Mouse (Mus musculus) embryonic facial prominence, embryonic 12.5 days (tissue): ENCODE measurements around the gene Inava. TPM values are rescaled to one million over a fixed set of nuclear protein-coding genes. Genes with fewer than 3 reads are reported as not detected.

Experiments
- ATAC-seq: fragments of 200-750 bp; cut with Nextera tagmentation; 2 replicates; pipeline ENCODE4 v1.8.0; 2017; ENCODE audit not compliant: insufficient number of reproducible peaks, insufficient read depth, low FRiP score, low TSS enrichment
- H3K27ac ChIP-seq: fragments of 300-500 bp; sonication (generic); 2 replicates; pipeline ENCODE4 v1.5.1; 2016; ENCODE audit warnings: mild to moderate bottlenecking
- H3K27me3 ChIP-seq: fragments of 300-500 bp; sonication (generic); 2 replicates; pipeline ENCODE4 v1.6.1; 2016; ENCODE audit warnings: mild to moderate bottlenecking, moderate library complexity
- H3K36me3 ChIP-seq: fragments of 300-500 bp; sonication (generic); 2 replicates; pipeline ENCODE4 v1.6.1; 2016; ENCODE audit warnings: mild to moderate bottlenecking
- H3K4me1 ChIP-seq: fragments of 300-500 bp; sonication (generic); 2 replicates; pipeline ENCODE4 v1.6.1; 2016
- H3K4me2 ChIP-seq: fragments of 300-500 bp; sonication (generic); replicated peaks from 2 replicates; pipeline ENCODE4 v1.6.1; 2016; ENCODE audit warnings: mild to moderate bottlenecking, moderate library complexity
- H3K4me3 ChIP-seq: fragments of 300-500 bp; sonication (generic); 2 replicates; pipeline ENCODE4 v1.5.1; 2016; ENCODE audit warnings: mild to moderate bottlenecking
- H3K9ac ChIP-seq: fragments of 300-500 bp; sonication (generic); 2 replicates; pipeline ENCODE4 v1.6.1; 2016; ENCODE audit warnings: mild to moderate bottlenecking, moderate library complexity
- H3K9me3 ChIP-seq: fragments of 300-500 bp; sonication (generic); 2 replicates; pipeline ENCODE4 v1.6.1; 2016; ENCODE audit warnings: mild to moderate bottlenecking, moderate library complexity
- WGBS: fragments of 180-500 bp; shearing (Covaris S2); methylation state at CpG from one replicate; pipeline ENCODE4 v1.1.7; 2016; 5-methylcytosine and 5-hydroxymethylcytosine counted together
- polyA plus RNA-seq: library from polyadenylated mRNA; unstranded; fragments of >200 nt; fragmentation: Nextera tagmentation; extraction: Ambion mirVana; gene quantifications from 2 replicates; pipeline ENCODE4 v1.2.1, GENCODE M21; 2016

Inava gene
- polyA plus RNA-seq, 1 experiment from 2014 or later: 25.5 TPM

DNA sequence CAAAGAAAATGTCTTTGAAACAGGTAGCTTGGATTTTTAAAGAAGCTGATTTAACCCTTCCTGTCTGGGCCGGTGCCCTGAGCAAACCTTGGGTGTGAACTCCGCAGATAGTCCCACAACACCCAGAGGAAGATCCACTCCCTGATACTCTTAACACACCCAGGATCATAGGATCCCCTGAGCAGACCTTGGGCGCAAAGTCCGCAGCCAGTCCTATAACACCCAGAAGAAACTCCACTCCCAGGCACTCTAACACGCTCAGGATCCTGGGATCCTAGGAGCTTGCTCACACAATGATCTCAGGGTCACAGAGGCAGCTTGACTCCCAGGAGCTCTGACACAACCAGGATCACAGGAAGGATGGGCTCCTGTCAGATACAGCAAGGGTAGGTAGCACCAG is 44.0 kb downstream of the Inava start:
- Histone ChIP-seq H3K9me3 (no peaks in the 10 kb centered on the region), H3K27ac (no peak overlapping the region), H3K4me3 (no peak overlapping the region), H3K36me3 (no peaks in the 10 kb centered on the region), H3K27me3 (no peaks in the 10 kb centered on the region), H3K4me2 (no peak overlapping the region), H3K4me1 (no peaks in the 10 kb centered on the region), H3K9ac (no peak overlapping the region)
- WGBS: 86% methylated on average over 5 of the region's 5 CpGs
- no peak for ATAC-seq

- no peaks in the 10 kb centered on the region for H3K27me3 ChIP-seq
- no peak overlapping the region for H3K9ac ChIP-seq
- H3K4me2 ChIP-seq: no peak overlapping the region
- no peaks in the 10 kb centered on the region for H3K9me3 ChIP-seq
- no peak for ATAC-seq
- WGBS: 76% methylated on average over 2 of the region's 2 CpGs
- no peak overlapping the region for H3K4me3 ChIP-seq
- peaks cover 2% of the 10 kb centered on the region for H3K4me1 ChIP-seq
- no peak overlapping the region for H3K27ac ChIP-seq
- peaks cover 16% of the 10 kb centered on the region for H3K36me3 ChIP-seq
These were observed 54.5 kb downstream of the Inava start for GRCm38 (mm10) chr1:136179511-136180001.

- H3K4me3 ChIP-seq: no peak overlapping the region
- H3K27me3 ChIP-seq: no peaks in the 10 kb centered on the region
- no peak overlapping the region for H3K27ac ChIP-seq
- peaks cover 10% of the 10 kb centered on the region for H3K4me1 ChIP-seq
- ATAC-seq: no peak
- H3K9ac ChIP-seq: no peak overlapping the region
- no peak overlapping the region for H3K4me2 ChIP-seq
- no peaks in the 10 kb centered on the region for H3K9me3 ChIP-seq
- H3K36me3 ChIP-seq: peaks cover 16% of the 10 kb centered on the region
- WGBS: 55% methylated on average over 6 of the region's 6 CpGs
These were observed 55.3 kb downstream of the Inava start for GRCm38 (mm10) chr1:136178741-136179140.

GRCm38 (mm10) chr1:136177085-136177484 is 57.0 kb downstream of the Inava start:
- Histone ChIP-seq H3K27me3 (no peaks in the 10 kb centered on the region), H3K4me3 (no peak overlapping the region), H3K9ac (no peak overlapping the region), H3K27ac (no peak overlapping the region), H3K4me2 (no peak overlapping the region), H3K36me3 (peaks cover 26% of the 10 kb centered on the region), H3K4me1 (peaks cover 13% of the 10 kb centered on the region), H3K9me3 (no peaks in the 10 kb centered on the region)
- WGBS: 71% methylated on average over 2 of the region's 2 CpGs
- no peak for ATAC-seq

DNA sequence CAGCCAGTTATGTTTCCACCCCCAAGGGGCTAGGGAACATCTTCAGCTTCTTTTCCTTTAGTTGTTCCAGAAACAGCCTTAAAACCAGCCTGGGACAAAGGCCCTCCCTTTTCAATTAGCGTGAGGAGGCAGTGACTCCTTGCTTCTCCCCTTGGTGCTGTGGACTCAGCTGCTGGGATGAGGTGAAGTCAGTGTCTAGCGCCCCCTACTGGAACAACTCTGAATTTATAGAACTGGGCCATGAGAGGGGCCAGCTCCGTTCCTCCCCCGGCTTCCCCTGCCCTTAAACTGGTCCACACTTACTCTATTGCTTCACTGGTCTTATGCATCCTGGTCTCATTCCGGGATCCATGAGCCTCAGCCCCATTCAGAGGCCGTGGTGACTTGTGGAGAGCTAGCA is 58.9 kb downstream of the Inava start:
- peaks cover 13% of the 10 kb centered on the region for H3K4me1 ChIP-seq
- no peak overlapping the region for H3K4me2 ChIP-seq
- peaks cover 38% of the 10 kb centered on the region for H3K36me3 ChIP-seq
- 27% methylated on average over 6 of the region's 6 CpGs for whole genome bisulfite sequencing
- no peaks in the 10 kb centered on the region for H3K9me3 ChIP-seq
- no peak overlapping the region for H3K4me3 ChIP-seq
- H3K27me3 ChIP-seq: no peaks in the 10 kb centered on the region
- no peak for ATAC-seq
- no peak overlapping the region for H3K9ac ChIP-seq
- H3K27ac ChIP-seq: no peak overlapping the region

DNA sequence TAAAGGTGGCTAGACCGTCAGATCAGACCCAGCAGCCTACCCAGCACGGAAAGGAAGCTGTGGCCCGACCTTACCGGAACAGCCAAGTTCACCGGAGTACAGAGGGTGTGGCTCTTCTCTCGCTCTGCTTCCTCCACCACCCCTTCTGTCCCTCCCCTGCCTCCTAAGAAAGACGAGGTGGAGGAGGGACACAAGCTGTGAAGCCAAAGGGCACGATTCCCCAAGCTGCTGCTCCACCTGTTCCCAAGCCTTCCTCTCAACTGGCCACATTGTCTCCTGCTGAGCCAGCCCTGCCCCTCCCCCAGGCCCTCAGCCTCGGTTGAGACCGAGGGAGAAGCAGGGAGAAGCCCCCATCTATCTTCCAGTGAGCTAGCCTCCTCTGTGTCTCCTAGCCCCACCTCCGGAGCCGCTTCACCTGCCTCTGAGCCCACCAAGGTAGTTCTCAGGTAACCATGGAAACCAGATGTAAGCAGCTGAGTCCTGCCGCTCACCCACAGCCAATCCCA is 59.9 kb downstream of the Inava start:
- peak; percentile 22 for ATAC-seq
- no peak overlapping the region for H3K9ac ChIP-seq
- H3K36me3 ChIP-seq: peaks cover 38% of the 10 kb centered on the region
- H3K4me1 ChIP-seq: peaks cover 13% of the 10 kb centered on the region
- H3K4me2 ChIP-seq: no peak overlapping the region; the same call in 1 of the 2 replicates
- no peak overlapping the region for H3K4me3 ChIP-seq
- no peaks in the 10 kb centered on the region for H3K9me3 ChIP-seq
- WGBS: 20% methylated on average over 12 of the region's 13 CpGs
- no peaks in the 10 kb centered on the region for H3K27me3 ChIP-seq
- H3K27ac ChIP-seq: no peak overlapping the region

DNA sequence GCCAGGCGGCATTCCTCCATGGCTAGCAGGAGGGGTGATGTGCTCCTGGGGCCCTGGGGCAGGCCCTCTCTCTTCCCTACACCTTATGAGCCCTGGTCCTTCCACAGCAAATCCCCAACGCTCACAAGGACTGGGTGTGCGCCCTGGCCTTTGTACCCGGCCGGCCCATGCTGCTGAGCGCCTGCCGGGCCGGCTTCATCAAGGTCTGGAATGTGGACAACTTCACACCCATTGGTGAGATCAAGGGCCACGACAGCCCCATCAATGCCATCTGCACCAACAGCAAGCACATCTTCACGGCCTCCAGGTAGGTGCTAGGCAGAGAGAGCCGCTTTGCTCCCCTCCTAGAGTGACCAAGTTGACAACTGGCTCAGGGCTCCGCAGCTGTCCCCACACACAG is 61.4 kb downstream of the Inava start:
- ATAC-seq: no peak
- H3K4me3 ChIP-seq: no peak overlapping the region

DNA sequence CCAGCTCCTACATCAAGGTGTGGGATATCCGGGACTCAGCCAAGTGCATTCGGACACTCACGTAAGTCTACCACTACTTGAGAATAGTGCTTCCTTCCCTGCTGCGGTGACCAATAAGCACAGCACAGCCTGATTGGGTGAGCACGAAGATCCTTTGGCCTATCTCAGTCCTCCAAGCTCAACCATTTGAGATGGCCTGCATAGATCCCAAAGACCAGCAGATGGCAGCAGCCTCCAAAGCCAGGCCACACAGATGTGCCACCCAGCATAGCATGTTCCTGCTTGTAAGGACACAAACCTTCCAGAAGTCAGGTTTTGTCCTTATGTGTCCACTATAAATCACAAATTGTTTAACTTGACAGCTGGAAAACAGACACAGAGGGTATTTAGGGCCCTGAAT is 64.0 kb downstream of the Inava start:
- H3K4me3 ChIP-seq: no peak overlapping the region
- H3K27ac ChIP-seq: no peak overlapping the region
- 11% methylated on average over 5 of the region's 5 CpGs for WGBS
- ATAC-seq: no peak
- H3K4me2 ChIP-seq: no peak overlapping the region
- no peaks in the 10 kb centered on the region for H3K27me3 ChIP-seq
- no peaks in the 10 kb centered on the region for H3K9me3 ChIP-seq
- no peak overlapping the region for H3K9ac ChIP-seq
- peaks cover 37% of the 10 kb centered on the region for H3K36me3 ChIP-seq
- H3K4me1 ChIP-seq: peaks cover 13% of the 10 kb centered on the region

More for the DNA sequence above, 61.4 kb downstream of the Inava start:
- H3K27me3 ChIP-seq: no peaks in the 10 kb centered on the region
- no peaks in the 10 kb centered on the region for H3K9me3 ChIP-seq
- H3K4me2 ChIP-seq: no peak overlapping the region
- peaks cover 44% of the 10 kb centered on the region for H3K36me3 ChIP-seq
- 76% methylated on average over 12 of the region's 12 CpGs for WGBS
- H3K4me1 ChIP-seq: peaks cover 13% of the 10 kb centered on the region
- H3K9ac ChIP-seq: no peak overlapping the region
- no peak overlapping the region for H3K27ac ChIP-seq

DNA sequence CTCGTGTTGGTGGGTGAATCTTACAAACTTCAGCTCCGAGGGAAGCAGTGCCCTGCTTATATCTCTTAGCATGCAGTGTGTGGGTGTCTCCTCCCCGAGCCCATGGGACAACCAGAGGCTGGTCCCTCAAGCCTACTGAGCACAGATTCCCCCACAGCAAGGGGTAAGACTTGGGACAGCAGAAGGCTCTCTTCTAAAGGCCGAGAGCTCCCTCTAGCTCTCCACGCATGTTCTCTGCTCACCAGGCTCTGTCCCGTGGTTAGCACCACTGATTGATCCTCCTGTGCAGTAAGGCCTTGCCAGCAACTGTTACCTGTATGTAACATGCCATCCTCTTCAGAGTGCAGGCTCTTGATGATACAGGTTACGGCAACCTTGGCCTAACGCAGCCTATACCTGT is 66.4 kb downstream of the Inava start:
- H3K4me1 ChIP-seq: no peaks in the 10 kb centered on the region
- no peaks in the 10 kb centered on the region for H3K27me3 ChIP-seq
- peaks cover 49% of the 10 kb centered on the region for H3K36me3 ChIP-seq
- 74% methylated on average over 8 of the region's 8 CpGs for WGBS
- no peak overlapping the region for H3K4me3 ChIP-seq
- H3K4me2 ChIP-seq: no peak overlapping the region
- ATAC-seq: no peak
- no peak overlapping the region for H3K27ac ChIP-seq
- H3K9ac ChIP-seq: no peak overlapping the region
- H3K9me3 ChIP-seq: no peaks in the 10 kb centered on the region

- ATAC-seq: no peak
- no peak overlapping the region for H3K4me3 ChIP-seq
- no peak overlapping the region for H3K4me2 ChIP-seq
- H3K4me1 ChIP-seq: no peaks in the 10 kb centered on the region
- 57% methylated on average over 2 of the region's 2 CpGs for WGBS
- no peak overlapping the region for H3K27ac ChIP-seq
- H3K27me3 ChIP-seq: no peaks in the 10 kb centered on the region
- no peaks in the 10 kb centered on the region for H3K9me3 ChIP-seq
- no peak overlapping the region for H3K9ac ChIP-seq
- peaks cover 51% of the 10 kb centered on the region for H3K36me3 ChIP-seq
These were observed 68.6 kb downstream of the Inava start for GRCm38 (mm10) chr1:136165436-136165835.
